Mouse (Mus musculus): ENCODE data around the gene Pex11a.
"Not testable (repeated sequence)": the region's sequence is repeated elsewhere in the genome, so short reads cannot be mapped to it uniquely, and the experiment has no call there.

Pex11a gene

DNA sequence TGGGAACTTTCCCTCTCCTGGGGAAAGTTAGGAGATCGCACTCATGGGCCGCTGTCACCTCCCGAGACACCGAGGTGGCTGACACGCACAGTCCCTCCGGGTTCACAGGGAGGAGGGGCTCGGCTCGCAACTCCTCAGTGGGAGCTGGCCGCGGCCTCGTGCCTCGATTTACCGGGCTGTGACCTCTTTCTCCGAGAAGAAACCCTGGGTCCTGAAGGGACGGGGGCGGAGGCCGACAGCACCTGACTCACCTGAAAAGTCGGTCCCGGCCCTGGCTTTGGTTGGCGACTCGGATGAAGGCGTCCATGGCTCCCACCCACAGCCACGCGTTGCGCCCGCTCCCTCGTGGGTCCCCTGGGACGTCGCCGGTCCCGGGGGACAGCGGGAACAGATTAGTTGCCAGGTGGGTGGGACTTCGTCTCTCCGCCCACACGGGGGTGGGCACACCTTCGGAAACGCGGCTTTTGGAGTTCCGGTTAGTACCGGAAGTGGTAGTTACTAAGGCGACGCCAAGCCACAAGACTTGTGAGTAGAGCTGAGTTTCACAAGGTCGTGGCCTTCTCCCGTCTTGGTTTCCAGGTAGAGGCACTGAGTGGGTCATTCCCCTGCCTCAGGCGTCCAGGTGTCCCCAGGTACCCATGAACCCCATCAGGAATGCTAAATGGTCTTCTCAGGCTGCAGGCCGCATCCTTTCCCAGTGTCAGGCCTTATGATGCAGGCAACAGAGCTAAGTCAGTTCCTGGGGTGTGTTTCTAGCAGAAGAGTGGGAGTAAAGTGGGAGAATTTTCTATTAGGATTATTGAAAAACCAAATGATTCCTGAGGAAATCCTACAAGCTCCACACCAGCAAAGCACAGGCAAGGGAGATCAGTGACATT is at the start of gene Pex11a, which contains the start of gene Wdr93:
Gene Pex11a, minus strand, starts transcription at position 473 of the 878 bp plus-strand sequence.
Gene Wdr93, plus strand, starts transcription at position 505 of the 878 bp plus-strand sequence.
- peak; percentile 88 for DNase-seq

DNA sequence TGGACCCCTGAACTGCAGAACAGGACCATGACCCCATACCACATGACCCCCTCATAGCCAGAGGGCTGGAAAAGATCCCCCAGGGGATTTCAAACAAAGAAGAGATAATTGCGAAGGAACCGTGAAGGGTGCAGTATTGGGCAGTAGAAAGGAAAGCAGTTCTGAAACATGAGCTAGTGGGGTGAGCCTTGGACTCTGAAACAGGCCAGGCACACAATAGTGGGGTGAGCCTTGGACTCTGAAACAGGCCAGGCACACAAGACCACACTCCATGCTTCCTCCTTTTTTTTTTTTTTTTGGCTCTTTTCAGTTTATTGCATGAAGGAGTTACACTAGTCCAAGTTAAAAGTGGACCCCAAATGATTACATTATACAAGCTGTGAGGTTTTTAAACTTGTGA is 46.9 kb upstream of the Pex11a start:
- not testable (repeated sequence) for DNase-seq

DNA sequence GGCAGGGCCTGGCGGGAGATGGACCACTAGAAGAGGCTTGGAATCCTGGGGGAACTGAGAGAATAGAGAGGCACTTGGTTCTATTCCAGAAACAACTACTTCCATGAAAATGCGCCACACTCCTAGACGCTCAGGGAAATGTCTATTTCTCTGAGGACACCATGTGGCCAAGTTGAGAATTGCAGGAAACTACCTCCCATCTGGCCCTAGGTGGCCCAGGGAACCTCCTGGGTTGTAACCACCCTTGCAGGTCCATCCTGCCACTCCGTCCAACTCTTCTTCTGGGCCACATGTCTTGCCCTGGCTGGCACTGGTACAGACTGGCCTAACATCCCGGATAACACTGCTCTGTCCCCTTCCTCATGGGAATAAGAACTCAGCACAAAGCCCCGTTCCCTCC is 43.4 kb upstream of the Pex11a start:
- DNase-seq: peak; percentile 86

DNA sequence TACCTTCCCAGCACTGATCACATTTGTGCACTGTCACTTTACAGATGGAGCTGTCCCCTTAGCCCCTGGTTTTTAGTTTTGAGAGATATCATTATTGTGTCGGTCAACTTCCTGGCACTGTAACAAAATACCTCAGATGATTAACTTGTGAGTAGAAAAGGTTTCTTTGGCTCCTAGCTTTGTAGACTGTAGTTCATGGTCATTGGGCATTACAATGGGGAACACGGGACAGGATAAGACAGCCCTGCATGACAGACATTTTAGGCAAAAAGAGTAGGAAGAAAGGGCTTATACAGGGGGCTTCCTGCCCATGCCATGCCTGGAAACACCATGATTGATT is 39.6 kb upstream of the Pex11a start:
- DNase-seq: no peak

DNA sequence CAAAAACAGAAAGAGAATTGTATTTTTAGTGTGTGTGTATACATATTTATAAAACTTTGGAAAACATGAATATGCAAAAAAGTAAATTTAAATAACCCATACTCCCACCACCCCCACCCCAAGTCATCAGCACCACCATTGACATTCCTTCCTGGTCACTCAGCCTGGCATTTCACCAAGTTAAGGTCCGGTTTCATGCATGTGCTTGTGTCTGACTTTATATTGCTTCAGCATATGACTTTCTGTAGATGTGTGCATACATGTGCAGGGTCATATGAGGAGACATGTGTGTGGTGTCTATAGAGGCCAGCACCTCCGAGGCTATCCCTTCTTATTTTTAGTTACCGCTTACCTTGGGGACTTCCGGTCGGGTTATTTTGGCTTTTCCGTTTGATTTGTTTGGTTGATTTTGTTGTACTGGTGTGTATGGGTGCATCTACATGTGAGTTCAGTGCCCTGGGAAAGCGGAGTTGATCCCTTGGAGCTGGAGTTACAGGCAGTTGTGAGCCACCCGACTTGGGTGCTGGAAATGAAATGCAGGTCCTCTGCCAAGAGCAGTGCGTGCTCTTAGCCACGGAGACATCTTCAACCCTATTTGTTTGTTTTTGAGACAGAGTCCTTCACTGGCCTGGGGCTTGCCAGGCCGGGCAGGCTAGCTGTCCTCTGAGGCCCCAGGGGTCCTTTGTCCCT is 39.0 kb upstream of the Pex11a start:
- DNase-seq: no peak

DNA sequence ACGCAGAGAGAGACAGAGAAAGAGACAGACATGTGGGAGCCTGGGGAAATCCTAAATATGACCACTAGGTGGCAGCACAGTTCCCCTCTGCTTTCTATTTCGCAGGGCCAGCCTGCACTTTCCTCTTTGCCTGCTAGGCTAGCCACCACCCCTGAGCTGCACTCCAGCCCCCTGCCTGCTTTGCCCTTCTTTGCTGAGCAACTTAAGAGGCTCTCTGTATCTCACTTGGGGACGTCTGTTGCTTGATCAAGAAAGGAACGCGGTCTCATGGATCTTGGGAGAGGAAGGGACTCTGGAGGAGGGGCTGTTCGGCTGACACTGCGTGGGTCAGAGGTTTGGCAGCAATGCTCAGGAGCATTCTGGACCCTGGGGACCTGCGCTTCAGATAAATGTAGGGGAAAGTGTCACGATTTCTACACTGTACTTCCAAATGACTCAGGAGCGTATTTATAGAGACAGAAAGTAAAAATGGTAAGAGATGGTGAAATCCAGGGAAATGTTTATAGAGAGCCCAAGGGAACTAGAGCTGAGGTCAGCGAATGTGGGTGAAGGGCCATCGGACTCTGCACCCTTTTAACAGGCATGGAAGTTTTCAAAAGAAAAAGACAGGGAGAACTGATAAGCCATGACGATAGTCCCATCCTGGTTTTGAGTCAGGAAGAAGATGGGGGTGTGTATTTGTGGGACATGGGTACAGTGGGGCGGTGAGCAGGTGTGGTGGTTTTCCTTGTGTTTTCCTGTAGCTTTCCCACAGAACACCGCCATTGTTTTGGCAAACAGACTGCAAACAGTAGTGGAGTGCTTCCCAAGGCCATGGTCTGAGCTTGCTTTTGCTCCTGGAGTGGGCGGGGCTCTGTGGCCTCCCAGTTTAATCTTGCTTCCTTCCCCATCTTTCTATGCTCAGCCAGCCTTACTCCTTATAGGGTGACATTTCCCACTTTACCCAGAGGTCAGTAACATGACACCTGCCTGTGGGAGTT is 38.0 kb upstream of the Pex11a start:
- peak; percentile 88 for DNase-seq

DNA sequence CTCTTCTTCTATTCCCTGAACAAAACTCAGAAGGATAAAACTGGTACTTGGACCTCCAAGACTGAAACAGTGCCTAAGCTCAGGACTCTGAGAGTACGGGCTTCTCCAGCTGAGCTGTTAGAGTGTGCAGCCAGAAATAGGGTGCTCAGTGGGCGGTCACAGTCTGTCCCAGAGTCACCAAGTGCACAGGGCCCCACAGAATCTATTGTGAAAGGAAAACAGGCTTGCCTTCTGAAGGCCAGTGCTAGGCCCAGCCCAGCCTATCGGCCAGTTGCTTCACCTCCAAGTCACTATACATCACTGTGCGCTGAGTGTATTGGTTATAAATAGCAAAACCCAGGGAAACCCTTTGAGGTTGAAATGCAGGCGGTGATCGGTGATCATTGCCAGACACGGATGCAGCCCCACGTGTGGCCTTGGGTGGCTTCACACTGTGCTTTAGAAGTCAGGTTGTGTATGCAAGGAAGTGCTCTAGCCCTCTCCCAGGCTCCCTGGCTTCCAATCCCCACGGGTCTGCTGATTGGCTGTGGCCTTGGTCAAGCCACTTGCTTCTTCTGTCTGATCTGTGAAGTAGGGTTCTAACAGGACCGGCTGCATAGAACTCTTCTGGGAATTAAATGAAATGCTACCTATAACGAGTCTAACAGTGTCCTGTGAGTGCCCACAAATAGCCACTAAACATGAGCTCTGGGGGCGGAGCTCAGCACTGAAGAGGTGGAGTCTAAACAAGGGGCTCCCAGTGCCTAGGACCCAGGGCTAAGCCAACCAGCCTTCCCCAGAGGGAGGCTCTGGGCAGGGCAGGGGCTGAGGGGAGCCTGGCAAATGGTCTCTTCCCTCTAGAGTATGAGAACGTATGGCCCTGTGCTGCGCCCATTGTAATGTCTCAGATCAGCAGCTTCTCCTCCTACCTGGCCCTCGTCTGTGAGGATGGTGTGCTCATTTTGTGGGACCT is 28.9 kb upstream of the Pex11a start:
- no peak for DNase-seq

DNA sequence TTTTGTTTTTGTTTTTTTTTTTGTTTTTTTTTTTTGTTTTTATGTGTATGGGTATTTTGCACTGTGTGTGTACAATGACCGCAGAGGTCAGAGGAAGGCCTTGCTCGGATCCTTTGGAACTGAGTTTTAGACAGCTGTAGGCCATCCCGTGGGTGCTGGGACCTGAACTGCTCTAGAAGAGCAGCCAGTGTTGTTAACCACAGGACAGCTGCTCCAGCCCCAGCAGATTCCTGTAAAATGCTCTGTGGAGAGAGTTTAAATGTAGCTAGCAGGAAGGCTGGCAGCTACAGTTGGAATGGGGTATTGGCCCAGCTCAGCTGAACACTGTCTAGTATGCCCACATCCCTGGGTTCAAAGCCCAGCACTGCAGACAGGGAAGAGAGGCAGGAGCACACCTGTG is 26.7 kb upstream of the Pex11a start:
- DNase-seq: peak; percentile 42

DNA sequence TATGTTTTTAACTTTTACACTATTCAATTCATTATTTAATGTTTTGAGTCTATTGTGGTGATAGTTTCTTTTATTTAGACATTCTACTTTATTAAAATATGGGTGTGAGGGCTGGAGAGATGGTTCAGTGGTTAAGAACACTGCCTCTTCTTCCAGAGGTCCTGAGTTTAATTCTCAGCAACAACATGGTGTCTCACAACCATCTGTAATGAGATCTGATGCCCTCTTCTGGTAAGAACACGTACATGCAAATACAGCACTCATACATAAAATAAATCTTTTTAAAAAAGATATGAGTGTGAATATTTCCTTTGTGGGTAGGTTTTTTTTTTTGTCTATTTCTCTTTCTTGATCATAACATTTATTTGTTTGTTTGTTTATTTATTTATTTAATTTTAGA is 23.1 kb upstream of the Pex11a start:
- DNase-seq: no peak

DNA sequence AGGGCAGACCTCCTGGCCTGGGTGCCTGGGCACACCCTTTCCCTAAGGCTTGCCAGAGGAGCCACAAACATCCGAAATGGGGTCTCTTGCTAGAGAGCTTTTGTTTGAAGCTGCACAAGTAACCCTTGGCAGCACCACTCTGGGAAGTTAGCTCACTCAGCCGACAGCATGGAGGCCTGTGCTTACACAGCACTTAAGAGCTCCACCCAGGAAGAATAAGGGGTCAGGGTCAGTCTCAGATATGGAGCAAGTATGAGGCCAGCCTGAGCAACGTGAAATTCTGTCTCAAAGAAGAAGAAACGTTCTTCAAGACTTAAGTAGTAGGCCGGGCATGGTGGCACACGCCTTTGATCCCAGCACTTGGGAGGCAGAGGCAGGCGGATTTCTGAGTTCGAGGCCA is 19.2 kb upstream of the Pex11a start:
- DNase-seq: no peak

DNA sequence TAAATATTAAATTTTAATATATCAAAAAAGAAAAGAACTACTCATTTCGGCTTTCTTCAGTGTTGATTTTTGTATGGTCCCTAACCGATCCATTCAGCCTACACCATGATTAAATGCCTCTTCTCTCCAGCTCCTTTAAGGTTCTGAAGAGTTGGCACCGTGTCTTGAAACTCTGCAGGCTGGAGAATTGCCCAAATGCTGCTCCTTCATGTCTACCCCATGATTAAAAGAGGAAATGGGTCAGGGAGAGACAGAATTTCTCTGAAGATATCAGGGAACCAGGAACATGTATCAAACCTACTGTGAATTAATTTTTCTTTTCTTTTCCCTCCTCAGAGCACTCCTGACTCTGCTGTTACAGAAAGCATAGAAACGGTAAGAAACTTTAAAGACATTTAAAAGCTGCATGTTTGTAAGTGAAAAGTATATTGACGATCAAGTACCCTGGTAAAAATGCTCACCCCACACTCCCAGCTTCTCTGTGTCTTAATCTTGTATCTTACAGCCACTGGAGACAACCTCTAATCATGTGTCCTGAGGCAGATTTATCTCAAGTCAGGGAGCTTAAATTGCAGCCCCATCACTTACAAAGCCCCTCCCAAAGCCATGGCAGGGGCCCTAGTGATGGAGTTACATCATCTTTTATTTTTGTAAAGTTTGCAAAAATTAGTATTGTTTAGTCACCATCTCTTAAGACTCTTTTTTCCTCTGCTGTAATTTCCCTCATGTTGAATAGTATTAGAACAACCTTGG is 18.4 kb upstream of the Pex11a start:
- DNase-seq: no peak

DNA sequence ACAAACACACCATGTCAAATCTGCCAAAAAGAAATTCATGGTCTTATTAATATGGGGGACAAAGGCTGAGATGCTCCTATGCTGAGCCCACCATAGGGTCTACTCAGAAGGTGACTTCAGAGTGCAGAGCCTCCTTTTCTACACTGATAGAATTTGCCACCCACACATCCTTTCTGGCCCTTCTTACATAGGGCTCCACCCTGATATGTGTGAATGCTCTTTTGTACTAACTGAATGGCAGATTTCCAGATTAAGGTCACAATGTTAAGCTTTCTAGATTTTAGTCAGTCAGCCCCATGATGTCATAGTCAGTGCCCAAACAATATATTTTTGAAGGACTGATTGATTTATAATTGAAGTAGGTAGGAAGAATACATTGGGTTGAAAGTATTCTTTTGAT is 16.8 kb upstream of the Pex11a start:
- no peak for DNase-seq

DNA sequence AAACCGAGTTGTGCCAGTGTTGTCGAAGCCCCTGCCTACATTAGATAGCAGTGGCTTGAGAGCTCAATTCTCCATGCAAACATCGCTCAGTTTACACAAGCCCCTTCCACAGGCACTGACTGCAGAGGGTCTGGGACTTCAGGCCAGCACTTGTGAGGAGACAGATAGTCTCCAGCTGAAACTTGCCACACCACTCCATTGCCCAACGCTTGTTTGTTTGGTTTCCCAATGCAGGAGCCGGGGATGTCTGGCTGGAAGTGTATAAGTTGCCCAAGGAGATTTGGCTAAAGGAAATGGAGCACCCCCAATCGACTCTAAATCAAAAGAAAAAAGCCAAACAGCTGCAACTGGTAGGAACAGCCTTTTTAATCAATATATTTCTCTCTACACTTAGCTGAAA is 15.2 kb upstream of the Pex11a start:
- DNase-seq: no peak

DNA sequence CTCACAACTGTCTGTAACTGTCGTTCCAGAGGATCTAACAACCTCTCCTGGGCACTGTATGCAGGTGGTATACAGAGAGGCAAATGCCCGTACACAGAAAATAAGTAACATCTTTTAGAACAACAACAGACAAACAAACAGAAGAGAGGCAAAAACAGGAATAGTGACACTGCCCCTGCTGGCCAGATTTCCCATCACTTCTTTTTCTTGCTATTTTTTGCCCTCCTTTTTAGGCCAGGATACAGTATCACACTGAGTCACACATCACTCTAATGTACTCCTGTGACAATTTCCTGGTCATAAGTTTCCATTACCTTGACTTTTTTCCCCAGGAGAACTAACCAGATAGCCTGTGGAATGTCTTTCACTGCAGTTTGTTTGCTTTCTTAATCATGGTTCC is 13.4 kb upstream of the Pex11a start:
- no peak for DNase-seq

DNA sequence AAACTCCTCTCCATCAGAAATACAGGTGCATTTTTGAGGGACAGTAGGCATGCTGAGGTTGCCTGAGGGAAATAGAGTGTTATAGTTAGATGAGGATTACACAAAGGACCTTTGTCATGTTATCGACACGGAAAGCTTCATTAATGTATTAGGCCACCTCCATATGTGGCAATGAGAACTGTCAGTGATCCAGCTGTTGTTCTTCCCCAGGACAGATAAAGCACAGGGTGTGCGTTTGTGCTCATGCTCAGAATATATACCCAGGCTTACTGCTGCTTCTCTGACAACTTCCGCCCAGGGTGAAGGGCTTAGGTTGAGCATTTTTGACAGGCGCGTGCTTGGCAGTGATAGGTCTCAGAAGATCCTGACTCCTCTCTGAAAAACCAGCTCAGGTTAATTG is 6.6 kb upstream of the Pex11a start:
- DNase-seq: no peak

DNA sequence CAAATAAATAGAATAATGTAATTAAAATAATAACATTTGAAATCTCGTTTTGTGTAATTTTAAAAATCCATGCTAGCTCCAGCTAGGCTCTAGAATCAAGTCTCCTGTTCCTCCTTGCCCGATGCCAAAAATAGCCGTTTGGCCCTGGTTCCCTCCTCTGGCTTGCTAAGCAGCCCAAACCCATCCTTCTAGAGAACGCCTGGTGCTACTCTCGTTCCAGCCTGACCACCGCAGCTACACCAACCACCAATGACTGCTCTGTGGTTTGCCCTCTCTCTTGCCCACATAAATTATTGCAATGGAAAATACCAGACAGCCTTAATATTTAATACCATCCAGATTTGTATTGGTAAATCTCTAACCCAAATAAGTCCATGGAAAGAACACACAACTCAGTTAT is 4.7 kb upstream of the Pex11a start:
- no peak for DNase-seq

DNA sequence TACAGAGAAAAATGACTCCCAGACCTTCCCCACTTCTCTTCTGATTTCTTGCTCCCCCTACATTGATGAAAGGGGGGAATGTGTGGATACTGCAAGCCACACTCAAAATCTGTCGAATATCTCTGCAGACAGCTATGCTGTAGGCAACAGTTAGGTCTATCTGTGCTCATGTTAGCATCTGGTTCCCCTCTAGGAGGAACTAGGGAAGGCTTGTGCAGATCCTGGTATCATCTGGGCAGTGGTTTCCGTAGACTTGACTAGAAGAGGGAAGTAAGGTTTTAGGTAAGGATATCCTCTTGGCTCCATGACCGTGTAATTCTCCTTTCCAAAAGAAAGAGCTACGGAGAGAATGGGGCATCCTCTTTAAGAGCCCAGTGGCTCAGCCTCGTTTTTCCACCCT is 1.7 kb upstream of the Pex11a start:
- no peak for DNase-seq

DNA sequence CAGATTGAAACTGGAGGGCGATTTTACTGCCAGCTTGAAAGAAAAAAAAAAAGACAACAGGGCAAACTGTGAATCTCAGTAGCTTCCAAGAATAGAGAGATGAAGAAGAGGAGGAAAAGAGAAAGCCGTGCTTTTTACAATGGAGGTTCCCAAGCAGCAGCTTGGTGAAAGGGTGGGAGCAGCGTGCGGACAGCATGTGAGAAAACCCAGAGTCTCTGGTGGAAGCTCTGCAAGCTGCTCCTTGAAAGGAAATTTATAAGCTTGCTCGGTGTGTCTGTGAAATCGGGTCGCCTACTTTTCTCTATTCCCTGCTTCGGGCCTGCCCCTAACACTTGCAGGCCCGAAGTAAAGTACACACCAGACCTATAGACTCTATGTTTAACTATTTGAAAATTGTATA is 1.1 kb upstream of the Pex11a start:
- DNase-seq: no peak

DNA sequence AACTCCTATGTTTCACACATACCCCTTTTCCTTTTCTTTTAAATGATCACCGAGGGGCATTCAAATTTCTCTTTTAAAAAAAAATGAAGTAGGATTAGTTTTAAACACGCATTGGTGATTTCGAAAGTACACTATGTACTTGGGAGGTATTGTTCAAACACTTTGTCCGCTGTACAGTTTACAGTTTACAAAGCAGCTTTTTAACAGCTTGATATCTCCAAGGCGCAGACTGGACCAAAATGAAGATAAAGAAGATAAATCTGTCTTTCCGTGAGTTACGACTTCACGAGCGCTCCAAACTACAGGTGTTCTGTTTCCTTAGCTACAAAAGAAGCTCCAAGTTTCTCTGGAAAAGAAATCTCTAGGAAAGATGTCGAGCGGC is 663 bp downstream of the Pex11a start:
- DNase-seq: no peak

DNA sequence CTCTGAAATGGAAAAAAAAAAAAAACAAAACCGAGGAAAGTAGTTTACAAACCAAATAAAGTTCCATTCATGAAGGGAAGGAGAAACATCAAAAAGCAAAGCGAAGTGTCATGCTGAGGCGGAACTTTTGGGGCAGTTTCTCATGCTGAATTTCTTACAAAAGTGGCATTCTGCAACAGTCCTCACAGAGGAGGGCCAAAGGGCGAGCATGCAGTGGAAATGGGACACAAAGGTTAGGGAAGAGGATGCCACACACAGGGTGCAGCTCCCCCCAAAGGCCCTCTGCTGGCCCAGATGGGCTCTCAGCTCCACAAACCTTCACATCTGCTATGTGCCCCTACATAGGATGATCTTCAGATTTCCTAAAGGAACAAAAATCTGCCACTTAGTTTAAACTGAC is 2.7 kb downstream of the Pex11a start:
- no peak for DNase-seq

DNA sequence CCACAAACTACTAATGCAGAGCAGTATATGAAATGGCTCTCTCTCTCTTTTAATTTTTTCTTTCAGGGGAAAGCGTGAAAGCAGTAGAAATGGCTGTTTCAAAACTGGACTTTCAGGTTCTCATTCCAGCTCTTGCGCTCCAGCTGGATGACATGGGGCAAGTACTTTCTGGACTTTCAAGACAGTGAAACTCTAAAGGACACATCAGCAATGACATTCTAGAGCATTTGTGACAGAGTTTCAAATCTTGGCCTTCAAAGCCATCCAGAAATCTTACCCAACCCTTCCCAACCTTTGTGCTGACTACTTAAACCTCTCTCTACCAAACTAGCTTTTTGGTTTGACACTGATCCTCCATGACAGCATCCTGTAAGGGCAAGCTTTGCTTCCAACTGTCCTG is 4.0 kb downstream of the Pex11a start:
- no peak for DNase-seq
